Mouse (Mus musculus) liver, adult 2 months (tissue): ENCODE data around the gene Sgms1.

Source experiments
- CTCF ChIP-seq: fragments of 200-500 bp; IDR thresholded peaks from 2 replicates; pipeline ENCODE4 v1.5.1; 2011; ENCODE audit warnings: low read depth, low read length, control low read depth
- POLR2A ChIP-seq: fragments of 200-500 bp; IDR thresholded peaks from 2 replicates; pipeline ENCODE4 v1.6.1; 2011; ENCODE audit warnings: low read length, control low read depth; ENCODE audit not compliant: insufficient read depth; ENCODE audit errors: extremely low read depth

GRCm38 (mm10) chr19:32387403-32388190, 1.9 kb downstream of the Sgms1 start:
- peak; percentile 28; the same call in 1 of the 2 replicates for TF ChIP-seq CTCF
- no peak for TF ChIP-seq POLR2A
